Mouse (Mus musculus) liver, embryonic 11.5 days (tissue): ENCODE data around the gene Dpep2nb. TPM values are rescaled to one million over a fixed set of nuclear protein-coding genes. Genes with fewer than 3 reads are reported as not detected.
"Not testable (repeated sequence)": the region's sequence is repeated elsewhere in the genome, so short reads cannot be mapped to it uniquely, and the experiment has no call there.

ENCODE experiments used
- ATAC-seq: fragments of 200-750 bp; cut with Nextera tagmentation; replicated peaks from 2 replicates; pipeline ENCODE4 v1.8.0; 2017; ENCODE audit warnings: moderate number of reproducible peaks, mild to moderate bottlenecking, moderate TSS enrichment, moderate library complexity; ENCODE audit not compliant: low FRiP score
- DNase-seq: peaks from one replicate; pipeline ENCODE4 v3.0.0-alpha.2; 2017; ENCODE audit warnings: low spot score
- H3K27ac ChIP-seq: fragments of 300-500 bp; sonication (generic); 2 replicates; pipeline ENCODE4 v1.5.1; 2014; ENCODE audit warnings: mild to moderate bottlenecking, low read depth, low read length, control low read depth
- H3K27me3 ChIP-seq: fragments of 300-500 bp; sonication (generic); replicated peaks from 2 replicates; pipeline ENCODE4 v1.6.1; 2014; ENCODE audit warnings: low read length, mixed read lengths; ENCODE audit not compliant: control insufficient read depth, insufficient read depth
- H3K36me3 ChIP-seq: fragments of 300-500 bp; sonication (generic); 2 replicates; pipeline ENCODE4 v1.6.1; 2014; ENCODE audit warnings: mild to moderate bottlenecking, low read length, moderate library complexity, mixed read lengths; ENCODE audit not compliant: control insufficient read depth, insufficient read depth
- H3K4me1 ChIP-seq: fragments of 300-500 bp; sonication (generic); replicated peaks from 2 replicates; pipeline ENCODE4 v1.6.1; 2014; ENCODE audit warnings: low read length, mixed read lengths; ENCODE audit not compliant: control insufficient read depth, insufficient read depth
- H3K4me2 ChIP-seq: fragments of 300-500 bp; sonication (generic); 2 replicates; pipeline ENCODE4 v1.6.1; 2014; ENCODE audit warnings: mild to moderate bottlenecking, control low read depth, moderate library complexity
- H3K4me3 ChIP-seq: fragments of 300-500 bp; sonication (generic); 2 replicates; pipeline ENCODE4 v1.5.1; 2014; ENCODE audit warnings: low read depth, low read length, control low read depth
- H3K9ac ChIP-seq: fragments of 300-500 bp; sonication (generic); 2 replicates; pipeline ENCODE4 v1.6.1; 2014; ENCODE audit warnings: low read depth, low read length, control low read depth
- H3K9me3 ChIP-seq: fragments of 300-500 bp; sonication (generic); 2 replicates; pipeline ENCODE4 v1.6.1; 2016; ENCODE audit warnings: low read length, inconsistent platforms, mixed read lengths; ENCODE audit not compliant: control insufficient read depth
- WGBS: fragments of 180-500 bp; shearing (Covaris S2); extraction: QIAGEN DNeasy Blood & Tissue Kit; methylation state at CpG from one replicate; pipeline ENCODE4 v1.1.7; 2014; 5-methylcytosine and 5-hydroxymethylcytosine counted together
- polyA plus RNA-seq: library from polyadenylated mRNA; unstranded; fragments of >200 nt; fragmentation: Nextera tagmentation; extraction: Ambion mirVana; gene quantifications from 2 replicates; pipeline ENCODE4 v1.2.1, GENCODE M21; 2014

Dpep2nb gene
- polyA plus RNA-seq, 1 experiment from 2014 or later = not detected

GRCm38 (mm10) chr8:105998971-105999370 is 6.8 kb downstream of the Dpep2nb start:
- 65% methylated on average over 2 of the region's 2 CpGs for WGBS
- Histone ChIP-seq H3K4me3 (no peak overlapping the region), H3K4me2 (no peak overlapping the region), H3K9me3 (no peaks in the 10 kb centered on the region), H3K9ac (no peak overlapping the region), H3K4me1 (0 out of 2 replicates have a peak, but pooled peaks cover 2% of the 10 kb centered on the region), H3K27me3 (no peaks in the 10 kb centered on the region), H3K27ac (peak overlapping the region; percentile 19; the same call in 1 of the 2 replicates), H3K36me3 (no peaks in the 10 kb centered on the region)
- ATAC-seq (no peak; the same call in 1 of the 2 replicates), DNase-seq (no peak)

- no peak overlapping the region for H3K4me3 ChIP-seq
- H3K9ac ChIP-seq = no peak overlapping the region
- H3K27me3 ChIP-seq = no peaks in the 10 kb centered on the region
- no peak for DNase-seq
- no peak overlapping the region for H3K27ac ChIP-seq
- no peaks in the 10 kb centered on the region for H3K9me3 ChIP-seq
- no peak overlapping the region for H3K4me2 ChIP-seq
- WGBS = 56% methylated on average over 7 of the region's 7 CpGs
- no peak for ATAC-seq
- 0 out of 2 replicates have a peak, but pooled peaks cover 2% of the 10 kb centered on the region for H3K4me1 ChIP-seq
- H3K36me3 ChIP-seq = no peaks in the 10 kb centered on the region
Measured at GRCm38 (mm10) chr8:105996359-105996758, 9.4 kb downstream of the Dpep2nb start.

GRCm38 (mm10) chr8:105993226-105993625 is 12.5 kb downstream of the Dpep2nb start:
- Histone ChIP-seq H3K27me3 (0 out of 2 replicates have a peak, but pooled peaks cover 3% of the 10 kb centered on the region), H3K9me3 (no peaks in the 10 kb centered on the region), H3K9ac (no peak overlapping the region), H3K4me1 (peaks cover 4% of the 10 kb centered on the region; the same call in 1 of the 2 replicates), H3K36me3 (no peaks in the 10 kb centered on the region), H3K4me2 (no peak overlapping the region), H3K4me3 (no peak overlapping the region), H3K27ac (no peak overlapping the region)
- no peak for DNase-seq
- no peak for ATAC-seq
- 56% methylated on average over 4 of the region's 4 CpGs for WGBS

GRCm38 (mm10) chr8:105992499-105992898 is 13.3 kb downstream of the Dpep2nb start:
- Histone ChIP-seq H3K9ac (no peak overlapping the region), H3K27ac (no peak overlapping the region), H3K27me3 (peaks cover 3% of the 10 kb centered on the region; the same call in 1 of the 2 replicates), H3K9me3 (no peaks in the 10 kb centered on the region), H3K4me3 (no peak overlapping the region), H3K36me3 (no peaks in the 10 kb centered on the region), H3K4me1 (peaks cover 4% of the 10 kb centered on the region; the same call in 1 of the 2 replicates), H3K4me2 (no peak overlapping the region)
- DNase-seq (no peak), ATAC-seq (no peak)
- WGBS = 48% methylated on average over 5 of the region's 5 CpGs

GRCm38 (mm10) chr8:105991546-105991945 is 14.2 kb downstream of the Dpep2nb start:
- Histone ChIP-seq H3K27me3 (peaks cover 3% of the 10 kb centered on the region; the same call in 1 of the 2 replicates), H3K4me2 (no peak overlapping the region), H3K27ac (no peak overlapping the region), H3K9ac (no peak overlapping the region; the same call in 1 of the 2 replicates), H3K36me3 (no peaks in the 10 kb centered on the region), H3K9me3 (no peaks in the 10 kb centered on the region), H3K4me3 (no peak overlapping the region), H3K4me1 (peaks cover 4% of the 10 kb centered on the region; the same call in 1 of the 2 replicates)
- WGBS = 75% methylated on average over 2 of the region's 2 CpGs
- no peak for ATAC-seq
- DNase-seq = no peak

- DNase-seq (peak; percentile 76), ATAC-seq (peak; percentile 57; the same call in 1 of the 2 replicates)
- WGBS = 10% methylated on average over 15 of the region's 15 CpGs
- Histone ChIP-seq H3K9me3 (no peaks in the 10 kb centered on the region), H3K4me2 (peak within 1 kb of the TSS; percentile 37), H3K4me3 (peak within 1 kb of the TSS; percentile 3; the same call in 1 of the 2 replicates), H3K27me3 (peaks cover 3% of the 10 kb centered on the region; the same call in 1 of the 2 replicates), H3K4me1 (peaks cover 4% of the 10 kb centered on the region; the same call in 1 of the 2 replicates), H3K9ac (peak within 1 kb of the TSS; percentile 52; the same call in 1 of the 2 replicates), H3K36me3 (no peaks in the 10 kb centered on the region), H3K27ac (no peak within 1 kb of the TSS)
Measured at GRCm38 (mm10) chr8:105990856-105991387, 14.9 kb downstream of the Dpep2nb start, which contains the start of gene Dus2. Dus2 (plus strand) TSS chr8:105991337.

- 84% methylated on average over 11 of the region's 11 CpGs for WGBS
- no peak overlapping the region for H3K4me2 ChIP-seq
- H3K27ac ChIP-seq = no peak overlapping the region
- DNase-seq (no peak), ATAC-seq (no peak)
- H3K36me3 ChIP-seq = no peaks in the 10 kb centered on the region
- no peak overlapping the region for H3K4me3 ChIP-seq
- no peak overlapping the region for H3K9ac ChIP-seq
- H3K4me1 ChIP-seq = peaks cover 4% of the 10 kb centered on the region; the same call in 1 of the 2 replicates
- H3K27me3 ChIP-seq = peaks cover 3% of the 10 kb centered on the region; the same call in 1 of the 2 replicates
- H3K9me3 ChIP-seq = no peaks in the 10 kb centered on the region
Measured at GRCm38 (mm10) chr8:105988546-105988945, 17.2 kb downstream of the Dpep2nb start.

- H3K36me3 ChIP-seq, H3K9me3 ChIP-seq, ATAC-seq, H3K4me3 ChIP-seq, DNase-seq, H3K9ac ChIP-seq, H3K4me1 ChIP-seq, H3K27ac ChIP-seq, H3K27me3 ChIP-seq, H3K4me2 ChIP-seq: not testable (repeated sequence)
- 61% methylated on average over 11 of the region's 11 CpGs for WGBS
Measured at GRCm38 (mm10) chr8:105983406-105983805, 22.4 kb downstream of the Dpep2nb start.

- 88% methylated on average over 1 of the region's 1 CpGs for WGBS
- no peak overlapping the region for H3K4me2 ChIP-seq
- no peaks in the 10 kb centered on the region for H3K36me3 ChIP-seq
- no peak overlapping the region for H3K4me3 ChIP-seq
- DNase-seq = no peak
- no peaks in the 10 kb centered on the region for H3K27me3 ChIP-seq
- H3K9me3 ChIP-seq = no peaks in the 10 kb centered on the region
- ATAC-seq = no peak
- H3K27ac ChIP-seq = no peak overlapping the region
- no peaks in the 10 kb centered on the region; the same call in 1 of the 2 replicates for H3K4me1 ChIP-seq
- no peak overlapping the region for H3K9ac ChIP-seq
Measured at GRCm38 (mm10) chr8:105981146-105981545, 24.6 kb downstream of the Dpep2nb start.
